Mouse (Mus musculus) forebrain, embryonic 10.5 days (tissue): ENCODE measurements at regions not wholly inside any gene's neighbourhood (a gene's known extent, or its start where the extent isn't known, plus 50 kb on each side); places are given as distances from the start of the nearest gene placed in this dataset.
"Not testable (repeated sequence)": the region's sequence is repeated elsewhere in the genome, so short reads cannot be mapped to it uniquely, and the experiment has no call there.

ENCODE experiments used
- DNase-seq: peaks from one replicate; pipeline ENCODE4 v3.0.0-alpha.2; 2017; ENCODE audit warnings: low spot score; ENCODE audit errors: extremely low spot score
- H3K27ac ChIP-seq: fragments of 300-500 bp; sonication (generic); 2 replicates; pipeline ENCODE4 v1.5.1; 2016; ENCODE audit warnings: mild to moderate bottlenecking
- H3K27me3 ChIP-seq: fragments of 300-500 bp; sonication (generic); 2 replicates; pipeline ENCODE4 v1.6.1; 2016; ENCODE audit warnings: mild to moderate bottlenecking; ENCODE audit not compliant: poor library complexity, severe bottlenecking
- H3K36me3 ChIP-seq: fragments of 300-500 bp; sonication (generic); replicated peaks from 2 replicates; pipeline ENCODE4 v1.6.1; 2016; ENCODE audit warnings: mild to moderate bottlenecking, moderate library complexity
- H3K4me1 ChIP-seq: fragments of 300-500 bp; sonication (generic); 2 replicates; pipeline ENCODE4 v1.6.1; 2016
- H3K4me3 ChIP-seq: fragments of 300-500 bp; sonication (generic); 2 replicates; pipeline ENCODE4 v1.5.1; 2016; ENCODE audit warnings: mild to moderate bottlenecking, moderate library complexity
- H3K9me3 ChIP-seq: fragments of 300-500 bp; sonication (generic); 2 replicates; pipeline ENCODE4 v1.6.1; 2016; ENCODE audit warnings: mild to moderate bottlenecking, moderate library complexity
- WGBS: fragments of 180-500 bp; shearing (Covaris S2); methylation state at CpG from one replicate; pipeline ENCODE4 v1.1.7; 2016; 5-methylcytosine and 5-hydroxymethylcytosine counted together

GRCm38 (mm10) chr17:17293932-17294534, 80.1 kb upstream of the Riok2 start:
- H3K4me1 ChIP-seq, H3K36me3 ChIP-seq, H3K27me3 ChIP-seq, H3K9me3 ChIP-seq: not testable (repeated sequence)
- peak; percentile 72 for DNase-seq
- Histone ChIP-seq H3K27ac (peak overlapping the region; percentile 83), H3K4me3 (peak overlapping the region; percentile 55)
- under 1% methylated on average over 13 of the region's 13 CpGs for WGBS

GRCm38 (mm10) chr17:17295037-17295436, 79.1 kb upstream of the Riok2 start:
- H3K36me3 ChIP-seq, H3K9me3 ChIP-seq, H3K27ac ChIP-seq, DNase-seq, H3K27me3 ChIP-seq, H3K4me1 ChIP-seq: not testable (repeated sequence)
- 2% methylated on average over 1 of the region's 1 CpGs for WGBS
- H3K4me3 ChIP-seq: peak overlapping the region; percentile 55

DNA sequence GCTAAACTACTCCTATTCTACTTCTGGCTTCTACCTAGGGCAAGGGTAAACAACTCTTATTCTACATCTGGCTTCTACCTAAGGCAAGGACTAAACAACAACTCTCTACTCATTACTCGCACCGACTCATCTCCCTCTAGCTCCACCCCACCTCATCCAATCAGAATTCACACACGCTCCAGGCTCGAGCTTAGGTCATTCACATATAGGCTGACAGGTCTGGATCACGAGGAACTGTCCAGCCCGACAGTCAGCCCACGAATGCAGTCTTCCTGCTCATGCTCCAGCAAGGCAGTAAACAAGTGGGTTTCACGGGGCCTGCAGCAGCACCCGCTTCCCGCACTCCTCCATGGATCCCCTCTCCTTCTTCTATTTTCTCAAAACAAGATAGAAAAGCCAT, 70.6 kb upstream of the Riok2 start:
- H3K27ac ChIP-seq, DNase-seq, H3K27me3 ChIP-seq, H3K4me1 ChIP-seq, H3K4me3 ChIP-seq: not testable (repeated sequence)
- H3K36me3 ChIP-seq: peaks cover 16% of the 10 kb centered on the region
- H3K9me3 ChIP-seq: peaks cover 62% of the 10 kb centered on the region
- WGBS: 94% methylated on average over 10 of the region's 10 CpGs
